Mouse (Mus musculus): Measurements from ENCODE around the gene U2af1. TPM values are rescaled to one million over a fixed set of nuclear protein-coding genes. Genes with fewer than 3 reads are reported as not detected.
A peak's percentile ranks its signal among the peaks of the same experiment; 100 is the strongest.
"Not testable (repeated sequence)": the region's sequence is repeated elsewhere in the genome, so short reads cannot be mapped to it uniquely, and the experiment has no call there.

U2af1 gene
- polyA plus RNA-seq, 1 experiment from 2014 or later = 325 TPM

- peak within 1 kb of the TSS; percentile 47; the same call in 1 of the 2 replicates for H3K9ac ChIP-seq (replicated peaks)
- no peaks in the 10 kb centered on the region for H3K36me3 ChIP-seq
Observed at GRCm38 (mm10) chr17:31636942-31637811, 21.5 kb downstream of the U2af1 start, which contains the start of gene Cbs. TSS of gene Cbs (minus strand) at chr17:31637238.

GRCm38 (mm10) chr17:31636277-31636941, 22.3 kb downstream of the U2af1 start:
- Histone ChIP-seq H3K9me3 (no peaks in the 10 kb centered on the region), H3K36me3 (no peaks in the 10 kb centered on the region), H3K4me2 (replicated peaks) (peak overlapping the region; percentile 89), H3K4me1 (peaks cover 24% of the 10 kb centered on the region), H3K27me3 (peaks cover 52% of the 10 kb centered on the region), H3K27ac (replicated peaks) (no peak overlapping the region), H3K9ac (replicated peaks) (peak overlapping the region; percentile 47; the same call in 1 of the 2 replicates), H3K4me3 (peak overlapping the region; percentile 47)
- peak; percentile 34; the same call in 1 of the 2 replicates for ATAC-seq (ENCODE audit: low FRiP score, low read depth)
- WGBS = 5% methylated on average over 42 of the region's 45 CpGs

More at GRCm38 (mm10) chr17:31636942-31637811, 21.5 kb downstream of the U2af1 start, which contains the start of gene Cbs:
- Histone ChIP-seq H3K27ac (replicated peaks) (no peak within 1 kb of the TSS), H3K4me2 (replicated peaks) (peak within 1 kb of the TSS; percentile 89), H3K4me3 (peak within 1 kb of the TSS; percentile 47), H3K27me3 (peaks cover 52% of the 10 kb centered on the region), H3K4me1 (peaks cover 24% of the 10 kb centered on the region), H3K9me3 (no peaks in the 10 kb centered on the region)
- peak; percentile 89 for ATAC-seq (ENCODE audit: low FRiP score, low read depth)
- WGBS = 3% methylated on average over 61 of the region's 61 CpGs

GRCm38 (mm10) chr17:31635781-31636180, 22.9 kb downstream of the U2af1 start:
- WGBS = 62% methylated on average over 11 of the region's 11 CpGs
- Histone ChIP-seq H3K27ac (replicated peaks) (no peak overlapping the region), H3K36me3 (no peaks in the 10 kb centered on the region), H3K4me2 (replicated peaks) (peak overlapping the region; percentile 89; the same call in 1 of the 2 replicates), H3K4me1 (peaks cover 24% of the 10 kb centered on the region), H3K4me3 (no peak overlapping the region), H3K27me3 (peaks cover 52% of the 10 kb centered on the region), H3K9ac (replicated peaks) (no peak overlapping the region), H3K9me3 (no peaks in the 10 kb centered on the region)
- ATAC-seq (ENCODE audit: low FRiP score, low read depth) = no peak

- Histone ChIP-seq H3K36me3 (no peaks in the 10 kb centered on the region), H3K4me3 (no peak overlapping the region), H3K4me1 (peaks cover 24% of the 10 kb centered on the region), H3K9me3 (no peaks in the 10 kb centered on the region), H3K27me3 (peaks cover 51% of the 10 kb centered on the region), H3K27ac (replicated peaks) (no peak overlapping the region), H3K4me2 (replicated peaks) (no peak overlapping the region), H3K9ac (replicated peaks) (no peak overlapping the region)
- ATAC-seq (ENCODE audit: low FRiP score, low read depth) = no peak
- 78% methylated on average over 5 of the region's 5 CpGs for WGBS
Observed at GRCm38 (mm10) chr17:31634896-31635295, 23.8 kb downstream of the U2af1 start.

- H3K9ac ChIP-seq (replicated peaks) = no peak overlapping the region
- H3K4me3 ChIP-seq = no peak overlapping the region
- H3K27me3 ChIP-seq = peaks cover 39% of the 10 kb centered on the region
- no peak overlapping the region for H3K4me2 ChIP-seq (replicated peaks)
- H3K36me3 ChIP-seq = no peaks in the 10 kb centered on the region
- no peaks in the 10 kb centered on the region for H3K9me3 ChIP-seq
- 89% methylated on average over 6 of the region's 6 CpGs for WGBS
- ATAC-seq (ENCODE audit: low FRiP score, low read depth) = no peak
- H3K4me1 ChIP-seq = peaks cover 23% of the 10 kb centered on the region
- H3K27ac ChIP-seq (replicated peaks) = no peak overlapping the region
Observed at GRCm38 (mm10) chr17:31633007-31633406, 25.7 kb downstream of the U2af1 start.

- Histone ChIP-seq H3K27me3 (peaks cover 21% of the 10 kb centered on the region), H3K9ac (replicated peaks) (no peak overlapping the region), H3K4me3 (no peak overlapping the region), H3K4me2 (replicated peaks) (no peak overlapping the region), H3K27ac (replicated peaks) (no peak overlapping the region), H3K36me3 (no peaks in the 10 kb centered on the region), H3K4me1 (peaks cover 5% of the 10 kb centered on the region), H3K9me3 (no peaks in the 10 kb centered on the region)
- WGBS = 89% methylated on average over 10 of the region's 10 CpGs
- ATAC-seq (ENCODE audit: low FRiP score, low read depth) = no peak
Observed at GRCm38 (mm10) chr17:31631081-31631800, 27.5 kb downstream of the U2af1 start.

GRCm38 (mm10) chr17:31627961-31628360, 30.7 kb downstream of the U2af1 start:
- Histone ChIP-seq H3K9me3 (no peaks in the 10 kb centered on the region), H3K4me1 (no peaks in the 10 kb centered on the region), H3K4me3 (no peak overlapping the region), H3K9ac (replicated peaks) (no peak overlapping the region), H3K36me3 (no peaks in the 10 kb centered on the region), H3K4me2 (replicated peaks) (no peak overlapping the region), H3K27ac (replicated peaks) (no peak overlapping the region), H3K27me3 (no peaks in the 10 kb centered on the region)
- WGBS = 92% methylated on average over 2 of the region's 2 CpGs
- no peak for ATAC-seq (ENCODE audit: low FRiP score, low read depth)

- no peaks in the 10 kb centered on the region for H3K4me1 ChIP-seq
- no peak overlapping the region for H3K4me3 ChIP-seq
- H3K27me3 ChIP-seq = no peaks in the 10 kb centered on the region
- no peaks in the 10 kb centered on the region for H3K36me3 ChIP-seq
- no peaks in the 10 kb centered on the region for H3K9me3 ChIP-seq
- H3K27ac ChIP-seq (replicated peaks) = no peak overlapping the region
- ATAC-seq (ENCODE audit: low FRiP score, low read depth) = no peak
- H3K9ac ChIP-seq (replicated peaks) = no peak overlapping the region
- no peak overlapping the region for H3K4me2 ChIP-seq (replicated peaks)
- 95% methylated on average over 4 of the region's 4 CpGs for WGBS
Observed at GRCm38 (mm10) chr17:31623101-31623500, 35.6 kb downstream of the U2af1 start.

GRCm38 (mm10) chr17:31613086-31613755, 45.5 kb downstream of the U2af1 start:
- no peaks in the 10 kb centered on the region for H3K9me3 ChIP-seq
- H3K9ac ChIP-seq (replicated peaks) = no peak overlapping the region
- 94% methylated on average over 4 of the region's 4 CpGs for WGBS
- no peaks in the 10 kb centered on the region for H3K36me3 ChIP-seq
- no peak overlapping the region for H3K27ac ChIP-seq (replicated peaks)
- H3K4me3 ChIP-seq = no peak overlapping the region
- no peak overlapping the region for H3K4me2 ChIP-seq (replicated peaks)
- no peak for ATAC-seq (ENCODE audit: low FRiP score, low read depth)
- H3K27me3 ChIP-seq = no peaks in the 10 kb centered on the region
- no peaks in the 10 kb centered on the region for H3K4me1 ChIP-seq

GRCm38 (mm10) chr17:31609895-31610294, 48.8 kb downstream of the U2af1 start:
- 84% methylated on average over 3 of the region's 3 CpGs for WGBS
- Histone ChIP-seq H3K9me3 (no peaks in the 10 kb centered on the region), H3K27ac (replicated peaks) (no peak overlapping the region), H3K4me3 (no peak overlapping the region), H3K4me1 (no peaks in the 10 kb centered on the region), H3K9ac (replicated peaks) (no peak overlapping the region), H3K27me3 (no peaks in the 10 kb centered on the region), H3K36me3 (peaks cover 3% of the 10 kb centered on the region), H3K4me2 (replicated peaks) (no peak overlapping the region)
- ATAC-seq (ENCODE audit: low FRiP score, low read depth) = no peak

GRCm38 (mm10) chr17:31609173-31609572, 49.5 kb downstream of the U2af1 start:
- H3K27ac ChIP-seq (replicated peaks); ATAC-seq (ENCODE audit: low FRiP score, low read depth); H3K9me3 ChIP-seq; H3K9ac ChIP-seq (replicated peaks); H3K4me3 ChIP-seq; H3K27me3 ChIP-seq; H3K4me2 ChIP-seq (replicated peaks); H3K4me1 ChIP-seq: not testable (repeated sequence)
- peaks cover 10% of the 10 kb centered on the region for H3K36me3 ChIP-seq
- WGBS = 94% methylated on average over 3 of the region's 3 CpGs
